In genomic region chr6:92784782-92785181, GRCm38 (mm10) we compare ENCODE assay signal across 9 mouse cellular contexts. TPM values are rescaled to one million over a fixed set of nuclear protein-coding genes. Genes with fewer than 3 reads are reported as not detected.
A peak's percentile ranks its signal among the peaks of the same experiment; 100 is the strongest.
DNase-seq lines count a peak whose midpoint lies in the region; ATAC-seq and TF ChIP-seq lines count a peak whose summit lies in the region.
"Had no signal": no experiment of that assay in that cellular context is flagged by ENCODE, and none has a peak within 500 bp of the region (broad histone marks: within the 10 kb centered on the region; RNA-seq: fewer than 3 reads in every experiment).

No protein-coding gene starts in this region.

- 5% methylated on average over 7 of the region's 7 CpGs for WGBS in forebrain, embryonic 14.5 days
- 27% methylated on average over 7 of the region's 7 CpGs for WGBS in lung, postnatal 0 days

- no peaks in the 10 kb centered on the region for H3K4me1 ChIP-seq in forebrain, embryonic 14.5 days (ENCODE audit: control insufficient read depth, insufficient read depth, low read length)
- H3K4me1 ChIP-seq in lung, postnatal 0 days (ENCODE audit: insufficient read depth, low read depth, low read length), result no peaks in the 10 kb centered on the region

- H3K4me2 ChIP-seq in forebrain, embryonic 14.5 days (ENCODE audit: low read length), result no peak overlapping the region
- H3K4me2 ChIP-seq in lung, postnatal 0 days (replicated peaks; ENCODE audit: low read depth, low read length), result no peak overlapping the region

- no peak for TF ChIP-seq EP300 in lung, postnatal 0 days (IDR thresholded peaks at IDR 0.05)

- no peak overlapping the region; the same call in 1 of the 2 replicates for H3K9ac ChIP-seq in forebrain, embryonic 14.5 days (ENCODE audit: low read length)
- no peak overlapping the region for H3K9ac ChIP-seq in lung, postnatal 0 days (replicated peaks; ENCODE audit: low read depth)

- no peaks in the 10 kb centered on the region for H3K36me3 ChIP-seq in forebrain, embryonic 14.5 days (ENCODE audit: control insufficient read depth, insufficient read depth, low read length)
- H3K36me3 ChIP-seq in lung, postnatal 0 days (ENCODE audit: insufficient read depth, low read length), result no peaks in the 10 kb centered on the region

- DNase-seq in adrenal gland, adult 18-20 months (ENCODE audit: low spot score in 2 of 2), result peak; percentile 48 to 58
- no peak for DNase-seq in adrenal gland, adult 2 months
- DNase-seq in urinary bladder, postnatal 14 days (ENCODE audit: low spot score), result peak; percentile 51
- DNase-seq in urinary bladder, postnatal 4 days (ENCODE audit: low spot score in 2 of 2), result no peak
- peak; percentile 81 for DNase-seq in forebrain, embryonic 14.5 days (ENCODE audit: low spot score)
- peak; percentile 74 for DNase-seq in kidney, postnatal 10 days
- peak; percentile 65 for DNase-seq in lung, postnatal 0 days (ENCODE audit: low spot score)
- DNase-seq in right cerebral cortex, postnatal 10 days (ENCODE audit: low spot score in 2 of 2), result peak; percentile 52 to 73

- H3K27ac ChIP-seq in forebrain, embryonic 14.5 days (ENCODE audit: low read depth, low read length), result no peak overlapping the region
- no peak overlapping the region for H3K27ac ChIP-seq in lung, postnatal 0 days (ENCODE audit: low read length)

- H3K27me3 ChIP-seq in forebrain, embryonic 14.5 days (replicated peaks; ENCODE audit: control insufficient read depth, insufficient read depth, low read length), result 0 out of 2 replicates have a peak, but pooled peaks cover 4% of the 10 kb centered on the region
- no peaks in the 10 kb centered on the region for H3K27me3 ChIP-seq in lung, postnatal 0 days (replicated peaks; ENCODE audit: insufficient read depth, low read length)

- ATAC-seq in forebrain, embryonic 14.5 days, result peak; percentile 33
- no peak for ATAC-seq in lung, postnatal 0 days

- H3K4me3 ChIP-seq in forebrain, embryonic 14.5 days (ENCODE audit: low read depth, low read length), result no peak overlapping the region
- no peak overlapping the region for H3K4me3 ChIP-seq in lung, postnatal 0 days (ENCODE audit: low read depth, low read length)

- peak; percentile 90 for TF ChIP-seq CTCF in lung, postnatal 0 days (IDR thresholded peaks at IDR 0.05)

- no peaks in the 10 kb centered on the region for H3K9me3 ChIP-seq in forebrain, embryonic 14.5 days (replicated peaks; ENCODE audit: control insufficient read depth, low read length)
- no peaks in the 10 kb centered on the region for H3K9me3 ChIP-seq in lung, postnatal 0 days (ENCODE audit: low read length)

RNA-seq across cellular contexts. Expression of gene A730049H05Rik, which starts 31.5 kb away (rescaled TPM):
- total RNA-seq in adrenal gland, adult 18-20 months (2021), result 1 to 10 TPM; 1.7 to 3.7 TPM
- 1 to 10 TPM; 1.9 to 5.3 TPM for total RNA-seq in adrenal gland, adult 2 months (2021)
- polyA plus RNA-seq in adrenal gland, adult 2 months (2012; rRNA removed), result 0.10 and 0.24 TPM in 2 replicates
- 0.22 TPM in 1 of 2 replicates, not detected in the other for polyA plus RNA-seq in forebrain, embryonic 14.5 days (2014; fragmentation: Nextera tagmentation; extraction: Ambion mirVana)
- 1.4 and 1.5 TPM in 2 replicates for polyA plus RNA-seq in lung, postnatal 0 days (2015; fragmentation: Nextera tagmentation; extraction: Ambion mirVana)
- total RNA-seq: neutrophil, adult 5-6 weeks had no signal

Comparison
In these comparisons a context has a peak if more than half of its experiments do, and no peak if none do; other contexts are left out.
1. DNase-seq: peak in adrenal gland, adult 18-20 months (2 of 2), urinary bladder, postnatal 14 days (single experiment), forebrain, embryonic 14.5 days (single experiment), kidney, postnatal 10 days (single experiment), lung, postnatal 0 days (single experiment) and right cerebral cortex, postnatal 10 days (2 of 2); none in adrenal gland, adult 2 months (single experiment) and urinary bladder, postnatal 4 days (0 of 2).